Mouse (Mus musculus): ENCODE data around the gene Ace. TPM values are rescaled to one million over a fixed set of nuclear protein-coding genes. Genes with fewer than 3 reads are reported as not detected.

The Ace gene
- total RNA-seq, 2 experiments from 2014 or later, result 11.0 to 16.0 TPM

GRCm38 (mm10) chr11:105944770-105945672 is 22.7 kb upstream of the Ace start:
- no peak for DNase-seq (ENCODE audit: low spot score in 2 of 2)

GRCm38 (mm10) chr11:105946694-105947154 is 21.0 kb upstream of the Ace start:
- DNase-seq (ENCODE audit: low spot score in 2 of 2), result no peak

GRCm38 (mm10) chr11:105948255-105948654 is 19.5 kb upstream of the Ace start:
- no peak for DNase-seq (ENCODE audit: low spot score in 2 of 2)

- no peak for DNase-seq (ENCODE audit: low spot score in 2 of 2)
Measured at GRCm38 (mm10) chr11:105950519-105950918, 17.2 kb upstream of the Ace start.

- no peak for DNase-seq (ENCODE audit: low spot score in 2 of 2)
Measured at GRCm38 (mm10) chr11:105951601-105952044, 16.1 kb upstream of the Ace start.

GRCm38 (mm10) chr11:105952111-105952510 is 15.6 kb upstream of the Ace start:
- DNase-seq (ENCODE audit: low spot score in 2 of 2), result no peak

GRCm38 (mm10) chr11:105952911-105953386 is 14.8 kb upstream of the Ace start, which contains the start of gene Cyb561:
Gene Cyb561, minus strand, starts transcription at chr11:105953336.
- DNase-seq (ENCODE audit: low spot score in 2 of 2), result no peak

- DNase-seq (ENCODE audit: low spot score in 2 of 2), result peak; percentile 56 to 60
Measured at GRCm38 (mm10) chr11:105953402-105953801, 14.3 kb upstream of the Ace start.

GRCm38 (mm10) chr11:105955815-105956430 is 11.8 kb upstream of the Ace start:
- DNase-seq (ENCODE audit: low spot score in 2 of 2), result no peak

GRCm38 (mm10) chr11:105957501-105957900 is 10.2 kb upstream of the Ace start:
- DNase-seq (ENCODE audit: low spot score in 2 of 2), result no peak

GRCm38 (mm10) chr11:105958566-105958965 is 9.2 kb upstream of the Ace start:
- DNase-seq (ENCODE audit: low spot score in 2 of 2), result no peak

GRCm38 (mm10) chr11:105959355-105959754 is 8.4 kb upstream of the Ace start:
- no peak for DNase-seq (ENCODE audit: low spot score in 2 of 2)

GRCm38 (mm10) chr11:105964691-105965090 is 3.1 kb upstream of the Ace start:
- DNase-seq (ENCODE audit: low spot score in 2 of 2), result no peak

- DNase-seq (ENCODE audit: low spot score in 2 of 2), result no peak
Measured at GRCm38 (mm10) chr11:105966288-105966687, 1.5 kb upstream of the Ace start.

GRCm38 (mm10) chr11:105968948-105969347 is 1.2 kb downstream of the Ace start:
- no peak for DNase-seq (ENCODE audit: low spot score in 2 of 2)

- DNase-seq (ENCODE audit: low spot score in 2 of 2), result peak; percentile 42 to 66
Measured at GRCm38 (mm10) chr11:105969516-105969915, 1.8 kb downstream of the Ace start.

- no peak for DNase-seq (ENCODE audit: low spot score in 2 of 2)
Measured at GRCm38 (mm10) chr11:105974593-105974992, 6.8 kb downstream of the Ace start.

- no peak for DNase-seq (ENCODE audit: low spot score in 2 of 2)
Measured at GRCm38 (mm10) chr11:105975050-105975449, 7.3 kb downstream of the Ace start.

- DNase-seq (ENCODE audit: low spot score in 2 of 2), result no peak
Measured at GRCm38 (mm10) chr11:105975636-105976035, 7.9 kb downstream of the Ace start.

- no peak for DNase-seq (ENCODE audit: low spot score in 2 of 2)
Measured at GRCm38 (mm10) chr11:105978232-105978631, 10.5 kb downstream of the Ace start.

- DNase-seq (ENCODE audit: low spot score in 2 of 2), result no peak
Measured at GRCm38 (mm10) chr11:105978634-105979033, 10.9 kb downstream of the Ace start.

- no peak for DNase-seq (ENCODE audit: low spot score in 2 of 2)
Measured at GRCm38 (mm10) chr11:105984452-105984851, 16.7 kb downstream of the Ace start.

Data from adrenal gland, adult 18-20 months (tissue).